Mouse (Mus musculus) lung, postnatal 10 days (tissue): ENCODE measurements around the gene Fdxacb1.
A peak's percentile ranks its signal among the peaks of the same experiment; 100 is the strongest.

Experiments used
- DNase-seq: peaks from one replicate; pipeline ENCODE4 v3.0.0; 2021

Fdxacb1 gene

GRCm38 (mm10) chr9:50768107-50769002, at the start of gene Fdxacb1:
Gene Fdxacb1, plus strand, starts transcription at chr9:50768236.
- peak; percentile 99 for DNase-seq

DNA sequence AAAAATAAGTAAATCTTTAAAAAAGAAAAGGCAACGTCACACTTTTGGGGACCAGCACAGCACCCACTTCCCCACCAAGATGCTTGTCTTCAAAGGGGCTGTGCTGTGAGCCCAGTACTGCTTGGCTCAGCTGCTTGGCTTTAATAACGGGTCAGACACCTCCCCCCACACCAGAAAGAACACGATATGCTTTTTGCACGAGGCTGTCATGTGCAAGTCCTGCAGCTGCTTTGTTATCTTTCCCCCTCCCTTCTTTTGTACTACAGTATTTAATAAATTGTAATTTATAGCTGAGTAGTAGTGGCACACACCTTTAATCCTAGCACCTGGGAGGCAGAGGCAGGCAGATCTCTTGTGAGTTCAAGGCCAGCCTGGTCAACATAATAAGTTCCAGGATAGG, 49.2 kb upstream of the Fdxacb1 start:
- no peak for DNase-seq

GRCm38 (mm10) chr9:50721061-50721460, 47.0 kb upstream of the Fdxacb1 start:
- DNase-seq = peak; percentile 46

DNA sequence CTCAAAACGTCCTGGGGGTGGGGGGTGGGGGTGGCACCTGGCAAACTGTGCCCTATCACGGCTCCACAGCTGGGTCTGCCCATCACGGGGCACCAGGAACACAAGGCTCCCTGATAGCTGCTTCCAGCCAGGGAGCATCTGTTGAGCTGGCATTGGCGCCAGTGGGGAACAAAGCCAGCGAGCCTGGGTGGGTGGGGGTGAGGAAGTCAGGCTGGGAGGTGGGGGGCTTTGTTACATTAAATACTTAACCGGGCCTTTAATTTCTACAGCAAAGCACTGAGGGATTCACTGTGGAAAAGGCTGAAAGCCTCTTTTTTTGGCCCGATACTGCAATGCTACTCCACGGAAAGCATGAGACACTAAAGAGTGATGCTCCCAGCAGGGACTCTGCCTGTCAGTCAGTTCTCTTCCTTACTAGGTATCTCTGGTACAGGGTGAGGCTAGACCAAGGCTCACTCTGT, 45.6 kb upstream of the Fdxacb1 start:
- no peak for DNase-seq

GRCm38 (mm10) chr9:50723406-50723805, 44.6 kb upstream of the Fdxacb1 start:
- DNase-seq = peak; percentile 94

DNA sequence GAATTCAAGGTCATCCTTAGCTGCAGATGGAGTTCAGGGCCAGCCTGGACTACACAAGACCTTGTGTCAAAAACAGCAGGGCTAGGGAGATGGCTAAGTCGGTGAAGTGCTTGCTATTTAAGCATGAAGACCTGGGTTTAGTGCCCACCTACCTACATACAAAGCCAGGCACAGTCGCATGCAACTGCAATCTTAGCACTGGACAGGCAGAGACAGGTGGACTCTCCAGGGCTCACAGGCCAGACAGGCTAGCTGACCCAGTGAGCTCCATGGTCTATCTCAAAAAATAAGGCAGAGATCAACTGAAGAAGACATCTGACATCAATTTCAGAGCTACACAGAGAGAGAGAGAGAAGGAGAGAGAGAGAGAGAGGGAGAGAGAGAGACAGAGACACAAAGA, 43.9 kb upstream of the Fdxacb1 start:
- no peak for DNase-seq

GRCm38 (mm10) chr9:50724661-50725330, 43.2 kb upstream of the Fdxacb1 start:
- DNase-seq = no peak

GRCm38 (mm10) chr9:50725921-50726590, 42.0 kb upstream of the Fdxacb1 start:
- no peak for DNase-seq

GRCm38 (mm10) chr9:50727171-50727924, 40.7 kb upstream of the Fdxacb1 start:
- no peak for DNase-seq

DNA sequence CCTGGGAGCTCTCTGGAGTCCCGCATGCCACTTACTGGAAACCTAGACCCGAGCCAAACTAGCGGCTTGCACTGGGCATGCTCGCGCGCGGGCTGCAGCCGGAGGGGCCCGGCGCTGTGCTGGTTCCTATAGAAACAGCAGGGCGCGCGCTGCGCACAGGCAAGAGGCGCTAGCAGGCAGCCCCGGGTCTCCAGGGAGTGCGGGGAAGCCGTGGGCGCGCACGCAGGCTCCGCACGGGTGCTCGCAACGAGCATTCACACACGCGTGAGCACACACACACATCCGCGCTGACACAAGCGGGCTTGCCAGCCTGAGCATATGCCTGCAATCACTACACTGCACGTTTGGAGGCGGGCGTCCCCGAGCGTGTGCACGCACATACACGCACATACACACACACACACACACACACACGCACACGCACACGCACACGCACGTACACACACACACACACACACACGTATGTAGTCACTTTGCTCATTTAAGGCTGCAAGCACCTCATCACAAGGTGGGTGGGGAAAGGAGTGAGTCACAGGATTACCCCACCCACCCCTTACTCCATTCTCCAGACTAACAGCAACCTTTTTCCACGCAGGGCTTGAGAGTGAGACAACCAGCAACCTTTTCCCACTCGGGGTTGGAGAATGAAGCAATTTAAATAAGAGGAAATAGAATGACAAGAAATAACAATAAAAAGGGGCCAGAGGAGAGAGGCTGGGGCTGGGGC, 39.9 kb upstream of the Fdxacb1 start:
- DNase-seq = peak; percentile 79

GRCm38 (mm10) chr9:50729600-50729999, 38.4 kb upstream of the Fdxacb1 start:
- no peak for DNase-seq

- DNase-seq = no peak
These were observed 35.5 kb upstream of the Fdxacb1 start for GRCm38 (mm10) chr9:50732560-50732959.

- peak; percentile 72 for DNase-seq
These were observed 33.0 kb upstream of the Fdxacb1 start for GRCm38 (mm10) chr9:50734989-50735388.

DNA sequence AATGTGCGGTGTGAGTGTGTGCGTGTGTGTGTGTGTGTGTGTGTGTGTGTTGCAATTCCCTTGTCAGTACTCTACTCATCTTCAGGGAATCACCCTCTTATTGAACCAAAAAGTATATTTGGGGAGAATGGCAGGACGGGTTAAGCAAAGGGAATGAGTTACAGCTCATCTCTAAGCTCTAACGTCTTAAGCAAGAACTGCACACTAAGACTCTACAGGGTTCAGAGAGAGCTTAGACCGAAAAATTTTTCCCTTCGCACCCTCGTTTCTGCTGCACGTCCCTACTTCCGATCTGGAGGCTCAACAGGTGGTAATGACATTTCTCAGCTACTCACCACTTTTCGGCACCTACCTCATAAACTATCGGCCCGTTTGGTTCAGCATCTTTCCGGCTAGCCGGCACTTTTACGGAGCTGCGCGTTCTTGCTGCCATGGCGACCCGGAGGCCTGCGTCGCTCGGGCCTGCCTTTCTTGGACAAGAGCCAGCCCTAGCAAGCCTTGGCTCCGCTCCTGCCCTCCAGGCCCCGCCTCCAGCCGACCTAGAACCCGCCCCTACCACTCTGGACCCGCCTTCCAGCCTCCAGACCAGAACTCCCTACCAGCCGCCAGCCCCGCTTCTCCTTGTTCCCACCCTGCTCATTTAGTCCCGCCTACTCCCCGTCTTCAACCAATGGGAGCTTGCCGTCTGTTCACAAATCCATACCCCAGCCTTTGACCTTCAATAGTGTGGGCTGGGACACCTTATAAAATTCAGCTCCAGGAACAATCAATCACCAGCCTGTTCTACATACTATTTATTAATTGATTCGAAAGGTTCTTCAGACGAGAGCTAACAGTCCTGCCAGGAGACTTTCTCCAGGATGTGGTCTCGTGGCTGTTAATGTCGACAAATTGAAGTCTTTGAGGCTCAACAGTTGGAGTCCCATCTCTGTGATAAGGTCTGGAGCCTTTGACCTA, 28.8 kb upstream of the Fdxacb1 start, which contains the start of gene Dixdc1:
Dixdc1 (minus strand) TSS at position 604 of the 957 bp plus-strand sequence.
- peak; percentile 96 for DNase-seq

DNA sequence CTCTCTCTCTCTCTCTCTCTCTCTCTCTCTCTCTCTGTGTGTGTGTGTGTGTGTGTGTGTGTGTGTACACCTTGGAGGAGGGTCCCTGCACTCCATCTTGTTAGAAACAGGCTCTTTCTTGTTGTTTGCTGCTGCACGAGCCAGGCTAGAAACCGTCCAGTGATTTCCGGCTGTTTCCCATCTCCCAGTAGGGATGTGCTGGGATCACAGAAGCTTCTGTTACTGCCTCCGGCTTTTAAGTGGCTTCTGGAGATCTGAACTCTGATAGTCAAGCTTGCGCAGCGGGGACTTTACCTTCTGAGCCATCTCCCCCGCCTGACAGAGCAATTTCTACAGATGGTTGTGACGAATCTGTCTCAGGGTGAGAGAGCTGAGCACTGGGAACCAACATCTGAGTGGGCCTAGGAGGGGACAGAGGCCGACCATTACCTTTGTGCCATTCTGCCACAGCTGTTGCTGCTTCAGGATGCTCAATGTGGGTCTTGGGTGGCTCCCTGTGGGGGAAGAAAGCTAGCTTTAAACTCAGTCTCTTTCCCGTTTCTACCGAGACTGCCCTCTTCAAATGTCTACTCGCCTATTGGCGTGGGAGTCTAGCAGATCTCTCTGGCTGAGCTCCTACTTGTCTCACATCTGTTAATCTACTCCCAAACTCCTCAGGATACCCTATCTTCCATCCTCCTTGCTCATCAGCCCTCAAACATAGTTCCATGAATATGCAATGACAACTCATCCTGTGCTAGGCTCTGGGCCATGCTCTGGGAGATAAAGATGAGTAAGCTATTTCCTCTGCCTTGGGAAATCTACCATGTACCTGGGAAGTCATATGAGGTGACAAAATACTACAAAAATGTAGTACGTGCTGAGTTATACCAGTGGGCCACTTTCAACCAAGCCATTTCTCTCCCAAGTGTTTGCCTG, 26.9 kb upstream of the Fdxacb1 start:
- DNase-seq = no peak

- DNase-seq = no peak
These were observed 25.8 kb upstream of the Fdxacb1 start for GRCm38 (mm10) chr9:50742261-50742660.

GRCm38 (mm10) chr9:50742744-50743143, 25.3 kb upstream of the Fdxacb1 start:
- DNase-seq = no peak

DNA sequence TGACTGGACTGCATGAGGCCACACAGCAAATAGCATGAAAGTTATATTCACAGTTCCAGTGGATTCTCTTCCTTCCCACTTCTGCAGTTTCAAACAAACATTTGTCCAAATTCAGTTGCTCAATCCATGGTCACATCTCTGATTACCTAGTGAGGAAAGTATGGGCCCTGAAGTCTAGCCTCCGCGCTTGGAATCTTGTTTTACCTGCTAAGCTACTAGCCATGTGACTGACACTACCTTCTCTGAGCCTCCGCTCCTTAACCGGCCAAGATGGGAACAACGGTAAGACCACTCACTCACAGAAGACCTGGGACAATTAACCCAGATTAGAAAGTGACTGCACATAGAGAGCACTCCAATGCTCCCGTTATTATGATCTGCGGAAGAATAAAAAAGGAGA, 22.2 kb upstream of the Fdxacb1 start:
- DNase-seq = peak; percentile 48

DNA sequence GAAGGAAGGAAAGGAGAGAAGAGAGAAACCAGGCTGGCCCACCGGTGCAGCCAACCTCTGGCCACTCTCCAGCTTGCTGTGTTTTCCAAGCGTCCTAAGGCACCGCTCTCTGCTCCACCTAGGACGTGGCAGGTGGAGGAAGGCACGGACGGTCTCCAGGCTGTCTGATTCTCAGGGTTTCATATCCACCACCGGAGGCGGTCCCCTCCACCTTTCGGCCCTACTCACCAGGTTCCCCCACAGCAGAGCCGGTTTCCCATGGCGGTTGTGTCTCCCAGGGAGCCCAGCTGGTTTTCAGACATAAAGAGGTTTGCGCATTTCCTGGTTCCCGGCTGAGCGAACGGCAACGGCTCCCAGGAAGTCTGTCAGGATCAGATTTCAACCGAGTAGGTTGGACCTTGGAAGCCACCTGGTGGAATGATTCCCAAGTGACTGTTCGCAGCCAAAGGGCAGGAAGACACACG, 21.8 kb upstream of the Fdxacb1 start, which contains the start of gene 2310030G06Rik:
2310030G06Rik (minus strand) TSS at position 323 of the 464 bp plus-strand sequence.
- peak; percentile 66 for DNase-seq
